In genomic region chr7:144888564-144889299, GRCm38 (mm10) we compare ENCODE assay signal across 17 mouse cellular contexts. TPM values are rescaled to one million over a fixed set of nuclear protein-coding genes. Genes with fewer than 3 reads are reported as not detected.
A peak's percentile ranks its signal among the peaks of the same experiment; 100 is the strongest.
DNase-seq lines count a peak whose midpoint lies in the region; ATAC-seq and TF ChIP-seq lines count a peak whose summit lies in the region.
"Had no signal": no experiment of that assay in that cellular context is flagged by ENCODE, and none has a peak within 500 bp of the region (broad histone marks: within the 10 kb centered on the region; RNA-seq: fewer than 3 reads in every experiment).

No protein-coding gene starts in this region.

- TF ChIP-seq CTCF in E14TG2a.4 (conservative IDR thresholded peaks at IDR 0.05; ENCODE audit: low read length), result no peak

- H3K4me2 ChIP-seq in forebrain, embryonic 14.5 days (ENCODE audit: low read length), result no peak overlapping the region
- H3K4me2 ChIP-seq in forebrain, embryonic 11.5 days (ENCODE audit: low read depth, low read length, severe bottlenecking), result no peak overlapping the region
- H3K4me2 ChIP-seq in limb, embryonic 11.5 days (ENCODE audit: low read depth, severe bottlenecking), result 0 out of 2 replicates have a peak overlapping the region, but pooled peaks have one; percentile 3
- H3K4me2 ChIP-seq: stomach, embryonic 15.5 days had no signal

- H3K4me3 ChIP-seq in forebrain, embryonic 14.5 days (ENCODE audit: low read depth, low read length), result no peak overlapping the region
- H3K4me3 ChIP-seq in forebrain, embryonic 11.5 days (ENCODE audit: low read depth, low read length), result no peak overlapping the region
- peak overlapping the region; percentile 58 for H3K4me3 ChIP-seq in E14TG2a.4 (replicated peaks; ENCODE audit: low read length)
- H3K4me3 ChIP-seq in limb, embryonic 11.5 days (ENCODE audit: low read depth, low read length), result no peak overlapping the region
- H3K4me3 ChIP-seq: stomach, embryonic 15.5 days had no signal

- DNase-seq in forebrain, embryonic 14.5 days (ENCODE audit: low spot score), result peak; percentile 28
- DNase-seq in forebrain, embryonic 11.5 days (ENCODE audit: low spot score), result no peak
- DNase-seq in adrenal gland, postnatal 14 days, result peak; percentile 81
- DNase-seq in limb, embryonic 11.5 days (ENCODE audit: low spot score), result peak; percentile 39
- DNase-seq in ovary, postnatal 14 days (ENCODE audit: low spot score), result no peak
- DNase-seq in frontal cortex, postnatal 25 days (ENCODE audit: low spot score in 2 of 2), result no peak
- no peak for DNase-seq in left cerebral cortex, postnatal 36 days (ENCODE audit: low spot score in 2 of 2)
- DNase-seq: cerebellum, adult 18-20 months; heart, adult 18-20 months; kidney, adult 11 months; left cerebral cortex, postnatal 4 days; right cerebral cortex, postnatal 25 days had no signal

- H3K4me1 ChIP-seq in forebrain, embryonic 14.5 days (ENCODE audit: control insufficient read depth, insufficient read depth, low read length), result no peaks in the 10 kb centered on the region
- H3K4me1 ChIP-seq in forebrain, embryonic 11.5 days (replicated peaks; ENCODE audit: control insufficient read depth, insufficient read depth, low read length), result peaks cover 5% of the 10 kb centered on the region; the same call in 1 of the 2 replicates
- peaks cover 45% of the 10 kb centered on the region for H3K4me1 ChIP-seq in E14TG2a.4 (replicated peaks; ENCODE audit: low read depth, low read length)
- peaks cover 4% of the 10 kb centered on the region; the same call in 1 of the 2 replicates for H3K4me1 ChIP-seq in limb, embryonic 11.5 days (ENCODE audit: control insufficient read depth, insufficient read depth, low read length)
- H3K4me1 ChIP-seq: stomach, embryonic 15.5 days had no signal

- WGBS in forebrain, embryonic 14.5 days, result 5% methylated on average over 18 of the region's 18 CpGs
- 6% methylated on average over 18 of the region's 18 CpGs for WGBS in forebrain, embryonic 11.5 days
- WGBS in limb, embryonic 11.5 days, result 6% methylated on average over 18 of the region's 18 CpGs

- no peak for ATAC-seq in forebrain, embryonic 14.5 days
- no peak for ATAC-seq in forebrain, embryonic 11.5 days (replicated peaks; ENCODE audit: low FRiP score)
- ATAC-seq in limb, embryonic 11.5 days (ENCODE audit: insufficient number of reproducible peaks, low FRiP score, low TSS enrichment, low read depth), result no peak

- intact Hi-C loops in left cerebral cortex, postnatal 36 days (cut with DNase I), result no loop called here

- no peaks in the 10 kb centered on the region for H3K36me3 ChIP-seq in forebrain, embryonic 14.5 days (ENCODE audit: control insufficient read depth, insufficient read depth, low read length)
- no peaks in the 10 kb centered on the region for H3K36me3 ChIP-seq in forebrain, embryonic 11.5 days (ENCODE audit: control insufficient read depth, insufficient read depth, low read length)
- no peaks in the 10 kb centered on the region for H3K36me3 ChIP-seq in E14TG2a.4 (ENCODE audit: insufficient read depth, low read length)
- no peaks in the 10 kb centered on the region; the same call in 1 of the 2 replicates for H3K36me3 ChIP-seq in limb, embryonic 11.5 days (ENCODE audit: control insufficient read depth, insufficient read depth, low read length)
- H3K36me3 ChIP-seq: stomach, embryonic 15.5 days had no signal

- no peak overlapping the region for H3K9ac ChIP-seq in forebrain, embryonic 14.5 days (ENCODE audit: low read length)
- H3K9ac ChIP-seq in forebrain, embryonic 11.5 days (ENCODE audit: low read length), result no peak overlapping the region
- H3K9ac ChIP-seq in limb, embryonic 11.5 days (ENCODE audit: low read length), result no peak overlapping the region
- H3K9ac ChIP-seq: stomach, embryonic 15.5 days had no signal

- H3K9me3 ChIP-seq in forebrain, embryonic 14.5 days (replicated peaks; ENCODE audit: control insufficient read depth, low read length), result no peaks in the 10 kb centered on the region
- no peaks in the 10 kb centered on the region for H3K9me3 ChIP-seq in forebrain, embryonic 11.5 days (ENCODE audit: control insufficient read depth, low read length)
- no peaks in the 10 kb centered on the region for H3K9me3 ChIP-seq in E14TG2a.4 (ENCODE audit: low read length)
- H3K9me3 ChIP-seq in limb, embryonic 11.5 days (ENCODE audit: control insufficient read depth, low read length), result no peaks in the 10 kb centered on the region
- H3K9me3 ChIP-seq: stomach, embryonic 15.5 days had no signal

- no peaks in the 10 kb centered on the region for H3K27me3 ChIP-seq in forebrain, embryonic 14.5 days (replicated peaks; ENCODE audit: control insufficient read depth, insufficient read depth, low read length)
- peaks cover 11% of the 10 kb centered on the region for H3K27me3 ChIP-seq in forebrain, embryonic 11.5 days (ENCODE audit: control insufficient read depth, insufficient read depth, low read length)
- 0 out of 2 replicates have a peak, but pooled peaks cover 3% of the 10 kb centered on the region for H3K27me3 ChIP-seq in E14TG2a.4 (ENCODE audit: insufficient read depth, low read length)
- H3K27me3 ChIP-seq in limb, embryonic 11.5 days (ENCODE audit: control insufficient read depth, insufficient read depth, low read length), result no peaks in the 10 kb centered on the region

- no peak overlapping the region for H3K27ac ChIP-seq in forebrain, embryonic 14.5 days (ENCODE audit: low read depth, low read length)
- H3K27ac ChIP-seq in forebrain, embryonic 11.5 days (ENCODE audit: low read depth, low read length), result no peak overlapping the region
- H3K27ac ChIP-seq in limb, embryonic 11.5 days (replicated peaks; ENCODE audit: low read depth, low read length), result no peak overlapping the region
- H3K27ac ChIP-seq: stomach, embryonic 15.5 days had no signal

RNA-seq across cellular contexts. Expression of gene Fgf15, which starts 7.6 kb away (rescaled TPM):
- 28.1 and 36.3 TPM in 2 replicates for polyA plus RNA-seq in forebrain, embryonic 14.5 days (2014; fragmentation: Nextera tagmentation; extraction: Ambion mirVana)
- 92.1 and 92.3 TPM in 2 replicates for polyA plus RNA-seq in forebrain, embryonic 11.5 days (2014; fragmentation: Nextera tagmentation; extraction: Ambion mirVana)
- total RNA-seq in adrenal gland, postnatal 14 days (2021), result not detected in 2 replicates
- polyA plus RNA-seq in limb, embryonic 11.5 days (2014; fragmentation: Nextera tagmentation; extraction: Ambion mirVana), result 0.47 and 0.52 TPM in 2 replicates
- not detected for total RNA-seq in left cerebral cortex, postnatal 36 days (2021)
- total RNA-seq: heart, adult 18-20 months; hematopoietic stem cell, adult 5-6 weeks; neutrophil, adult 5-6 weeks had no signal

RNA-seq across cellular contexts. Expression of gene LTO1, which starts 26.2 kb away (rescaled TPM):
- 26.7 and 27.8 TPM in 2 replicates for polyA plus RNA-seq in forebrain, embryonic 14.5 days (2014; fragmentation: Nextera tagmentation; extraction: Ambion mirVana)
- 29.2 and 31.1 TPM in 2 replicates for polyA plus RNA-seq in forebrain, embryonic 11.5 days (2014; fragmentation: Nextera tagmentation; extraction: Ambion mirVana)
- 24.1 and 33.2 TPM in 2 replicates for total RNA-seq in adrenal gland, postnatal 14 days (2021)
- polyA plus RNA-seq in limb, embryonic 11.5 days (2014; fragmentation: Nextera tagmentation; extraction: Ambion mirVana), result 22.6 and 23.3 TPM in 2 replicates
- 10 to 100 TPM; 23.7 to 32.4 TPM for total RNA-seq in left cerebral cortex, postnatal 36 days (2021)

RNA-seq across cellular contexts. Expression of gene Fgf4, which starts 41.6 kb away (rescaled TPM):
- not detected in 2 replicates for polyA plus RNA-seq in forebrain, embryonic 14.5 days (2014; fragmentation: Nextera tagmentation; extraction: Ambion mirVana)
- polyA plus RNA-seq in forebrain, embryonic 11.5 days (2014; fragmentation: Nextera tagmentation; extraction: Ambion mirVana), result not detected in 2 replicates
- total RNA-seq in adrenal gland, postnatal 14 days (2021), result not detected in 2 replicates
- polyA plus RNA-seq in limb, embryonic 11.5 days (2014; fragmentation: Nextera tagmentation; extraction: Ambion mirVana), result 0.17 and 0.78 TPM in 2 replicates
- not detected for total RNA-seq in left cerebral cortex, postnatal 36 days (2021)
- total RNA-seq: adrenal gland, postnatal 4 days; heart, adult 18-20 months; hematopoietic stem cell, adult 5-6 weeks; left cerebral cortex, postnatal 4 days had no signal
- polyA plus RNA-seq: stomach, embryonic 15.5 days had no signal

RNA-seq across cellular contexts. Expression of gene Fgf3, which starts 50.8 kb away (rescaled TPM):
- polyA plus RNA-seq in forebrain, embryonic 14.5 days (2014; fragmentation: Nextera tagmentation; extraction: Ambion mirVana), result 2.0 and 3.2 TPM in 2 replicates
- polyA plus RNA-seq in forebrain, embryonic 11.5 days (2014; fragmentation: Nextera tagmentation; extraction: Ambion mirVana), result 1.9 and 2.8 TPM in 2 replicates
- total RNA-seq in adrenal gland, postnatal 14 days (2021), result 0.70 and 0.83 TPM in 2 replicates
- polyA plus RNA-seq in limb, embryonic 11.5 days (2014; fragmentation: Nextera tagmentation; extraction: Ambion mirVana), result 0.47 TPM in 1 of 2 replicates, not detected in the other
- under 1 TPM; 0.49 to 0.77 TPM for total RNA-seq in left cerebral cortex, postnatal 36 days (2021)
- total RNA-seq: heart, adult 18-20 months had no signal
- polyA plus RNA-seq: stomach, embryonic 15.5 days had no signal

RNA-seq across cellular contexts. Expression of gene Ccnd1, which starts 51.0 kb away (rescaled TPM):
- 60.8 and 70.3 TPM in 2 replicates for polyA plus RNA-seq in forebrain, embryonic 14.5 days (2014; fragmentation: Nextera tagmentation; extraction: Ambion mirVana)
- 238 and 268 TPM in 2 replicates for polyA plus RNA-seq in forebrain, embryonic 11.5 days (2014; fragmentation: Nextera tagmentation; extraction: Ambion mirVana)
- 95.5 and 104 TPM in 2 replicates for total RNA-seq in adrenal gland, postnatal 14 days (2021)
- polyA plus RNA-seq in limb, embryonic 11.5 days (2014; fragmentation: Nextera tagmentation; extraction: Ambion mirVana), result 166 and 200 TPM in 2 replicates
- 10 to 100 TPM; 41.8 to 55.4 TPM for total RNA-seq in left cerebral cortex, postnatal 36 days (2021)

Comparison
In these comparisons a context has a peak if more than half of its experiments do, and no peak if none do; other contexts are left out.
1. DNase-seq: peak in forebrain, embryonic 14.5 days (single experiment), adrenal gland, postnatal 14 days (single experiment) and limb, embryonic 11.5 days (single experiment); none in forebrain, embryonic 11.5 days (single experiment), ovary, postnatal 14 days (single experiment), frontal cortex, postnatal 25 days (0 of 2) and left cerebral cortex, postnatal 36 days (0 of 2).
2. RNA of gene Fgf15, which starts 7.6 kb away (polyA plus RNA-seq): 92.1 to 92.3 TPM in forebrain, embryonic 11.5 days and 28.1 to 36.3 TPM in forebrain, embryonic 14.5 days; 0.47 to 0.52 TPM in limb, embryonic 11.5 days; every median in the first group is over 10 times any median in the second.